Mouse (Mus musculus): ENCODE data around the gene Tstd2.

- TF ChIP-seq CTCF (IDR thresholded peaks at IDR 0.05) (no peak), EP300 (IDR thresholded peaks at IDR 0.05) (no peak)
Measured at GRCm38 (mm10) chr4:46119514-46120094, 18.9 kb downstream of the Tstd2 start.

All from lung, postnatal 0 days (tissue).